Mouse (Mus musculus): ENCODE data around the gene Tcf25.
"Not testable (repeated sequence)": the region's sequence is repeated elsewhere in the genome, so short reads cannot be mapped to it uniquely, and the experiment has no call there.

Gene Tcf25

GRCm38 (mm10) chr8:123410049-123410587 is 36.6 kb downstream of the Tcf25 start:
- in situ Hi-C loops (cut with MboI, MseI): no loop called here

- in situ Hi-C loops (cut with MboI, MseI): no loop called here
Measured at GRCm38 (mm10) chr8:123410788-123411187, 37.2 kb downstream of the Tcf25 start.

- in situ Hi-C loops (cut with MboI, MseI): no loop called here
Measured at GRCm38 (mm10) chr8:123411246-123411645, 37.7 kb downstream of the Tcf25 start, which contains the start of gene Tubb3. Gene Tubb3 (plus strand): TSS chr8:123411424.

- in situ Hi-C loops (cut with MboI, MseI): no loop called here
Measured at GRCm38 (mm10) chr8:123411781-123412327, 38.3 kb downstream of the Tcf25 start.

GRCm38 (mm10) chr8:123412560-123413170 is 39.1 kb downstream of the Tcf25 start:
- in situ Hi-C loops (cut with MboI, MseI): no loop called here

- in situ Hi-C loops (cut with MboI, MseI): no loop called here
Measured at GRCm38 (mm10) chr8:123414255-123414654, 40.7 kb downstream of the Tcf25 start.

- in situ Hi-C loops (cut with MboI, MseI): not testable (repeated sequence)
Measured at GRCm38 (mm10) chr8:123414997-123415696, 41.6 kb downstream of the Tcf25 start.

GRCm38 (mm10) chr8:123415967-123416943 is 42.7 kb downstream of the Tcf25 start:
- in situ Hi-C loops (cut with MboI, MseI): no loop called here

GRCm38 (mm10) chr8:123416944-123417555 is 43.5 kb downstream of the Tcf25 start:
- in situ Hi-C loops (cut with MboI, MseI): no loop called here

- in situ Hi-C loops (cut with MboI, MseI): loop anchor here (5.0 kb wide), 1 partner anchor 97 kb away; no protein-coding TSS in a partner anchor
Measured at GRCm38 (mm10) chr8:123419711-123420110, 46.2 kb downstream of the Tcf25 start.

- in situ Hi-C loops (cut with MboI, MseI): loop anchor here (5.0 kb wide), 1 partner anchor 98 kb away; no protein-coding TSS in a partner anchor
Measured at GRCm38 (mm10) chr8:123420525-123421281, 47.1 kb downstream of the Tcf25 start.

GRCm38 (mm10) chr8:123421325-123421724 is 47.8 kb downstream of the Tcf25 start:
- in situ Hi-C loops (cut with MboI, MseI): loop anchor here (5.0 kb wide), 1 partner anchor 99 kb away; no protein-coding TSS in a partner anchor

- in situ Hi-C loops (cut with MboI, MseI): loop anchor here (5.0 kb wide), 1 partner anchor 100 kb away; no protein-coding TSS in a partner anchor
Measured at GRCm38 (mm10) chr8:123422056-123422780, 48.7 kb downstream of the Tcf25 start.

- in situ Hi-C loops (cut with MboI, MseI): loop anchor here (5.0 kb wide), 1 partner anchor 100 kb away; no protein-coding TSS in a partner anchor
Measured at GRCm38 (mm10) chr8:123422781-123423159, 49.2 kb downstream of the Tcf25 start.

- in situ Hi-C loops (cut with MboI, MseI): loop anchor here (5.0 kb wide), 1 partner anchor 101 kb away; no protein-coding TSS in a partner anchor
Measured at GRCm38 (mm10) chr8:123423441-123423840, 49.9 kb downstream of the Tcf25 start, which contains the start of gene Def8. Gene Def8 (plus strand): TSS chr8:123423527.

- in situ Hi-C loops (cut with MboI, MseI): no loop called here
Measured at GRCm38 (mm10) chr8:123426511-123427509, 53.3 kb downstream of the Tcf25 start.

GRCm38 (mm10) chr8:123427639-123428275 is 54.2 kb downstream of the Tcf25 start:
- in situ Hi-C loops (cut with MboI, MseI): no loop called here

Measured in T-helper 2 cell (primary cell).